Mouse (Mus musculus): Measurements from ENCODE around the gene Gm17324. TPM values are rescaled to one million over a fixed set of nuclear protein-coding genes. Genes with fewer than 3 reads are reported as not detected.

The Gm17324 gene
- polyA plus RNA-seq (2017; shearing (Covaris generic)): not detected

GRCm38 (mm10) chr9:78447973-78448873 lies at the start of gene Gm17324, which contains the start of gene Mto1:
TSS of gene Gm17324 (minus strand) at chr9:78448786.
TSS of gene Mto1 (plus strand) at chr9:78448208.

GRCm38 (mm10) chr9:78488890-78489420 lies 40.4 kb upstream of the Gm17324 start, which contains the start of gene Eef1a1:
TSS of gene Eef1a1 (minus strand) at chr9:78489151.

GRCm38 (mm10) chr9:78442579-78443392 lies 5.8 kb downstream of the Gm17324 start, which contains the start of gene Cgas:
TSS of gene Cgas (minus strand) at chr9:78443237.

Other genes starting within 250 kb of the Gm17324 start
- gene Gsta1, start 218.1 kb downstream of the Gm17324 start, polyA plus RNA-seq (2017; shearing (Covaris generic)): not detected
- not detected for gene Gm3776, start 191.7 kb downstream of the Gm17324 start, polyA plus RNA-seq (2017; shearing (Covaris generic))
- not detected for gene Gm10639, start 158.9 kb downstream of the Gm17324 start, polyA plus RNA-seq (2017; shearing (Covaris generic))
- gene Omt2a, start 134.0 kb downstream of the Gm17324 start, polyA plus RNA-seq (2017; shearing (Covaris generic)): not detected
- not detected for gene Omt2b, start 121.2 kb downstream of the Gm17324 start, polyA plus RNA-seq (2017; shearing (Covaris generic))
- not detected for gene Gsta2, start 93.0 kb downstream of the Gm17324 start, polyA plus RNA-seq (2017; shearing (Covaris generic))
- gene Dppa5a, start 80.6 kb downstream of the Gm17324 start, polyA plus RNA-seq (2017; shearing (Covaris generic)): not detected
- not detected for gene Ooep, start 70.1 kb downstream of the Gm17324 start, polyA plus RNA-seq (2017; shearing (Covaris generic))
- 3.7 TPM for gene Ddx43, start 53.0 kb downstream of the Gm17324 start, polyA plus RNA-seq (2017; shearing (Covaris generic))
- gene Cgas, start 5.5 kb downstream of the Gm17324 start, polyA plus RNA-seq (2017; shearing (Covaris generic)): 1.8 TPM
- 11.0 TPM for gene Mto1, start 578 bp downstream of the Gm17324 start, polyA plus RNA-seq (2017; shearing (Covaris generic))
- gene Eef1a1, start 40.4 kb upstream of the Gm17324 start, polyA plus RNA-seq (2017; shearing (Covaris generic)): 5,400 TPM
- gene Slc17a5, start 139.3 kb upstream of the Gm17324 start, polyA plus RNA-seq (2017; shearing (Covaris generic)): 18.4 TPM
- 0.37 TPM for gene Cd109, start 166.8 kb upstream of the Gm17324 start, polyA plus RNA-seq (2017; shearing (Covaris generic))

All from activated CD4-positive, CD25-positive, alpha-beta regulatory T cell, adult 9 weeks (primary cell).